Mouse (Mus musculus): ENCODE data around the gene Minpp1. TPM values are rescaled to one million over a fixed set of nuclear protein-coding genes. Genes with fewer than 3 reads are reported as not detected.

Gene Minpp1
- polyA plus RNA-seq, 1 experiment from 2014 or later: 71.8 TPM

GRCm38 (mm10) chr19:32476016-32476711 lies 9.4 kb upstream of the Minpp1 start:
- TF ChIP-seq CTCF (IDR thresholded peaks at IDR 0.05; ENCODE audit: low read depth): no peak
- H3K4me2 ChIP-seq (ENCODE audit: low read length): no peak overlapping the region
- H3K27me3 ChIP-seq (ENCODE audit: insufficient read depth, low read length): no peaks in the 10 kb centered on the region
- no peaks in the 10 kb centered on the region for H3K9me3 ChIP-seq (replicated peaks; ENCODE audit: low read length)
- WGBS: 66% methylated on average over 12 of the region's 12 CpGs
- H3K36me3 ChIP-seq (ENCODE audit: insufficient read depth, low read length): no peaks in the 10 kb centered on the region
- DNase-seq (ENCODE audit: low spot score): no peak
- no peaks in the 10 kb centered on the region for H3K4me1 ChIP-seq (replicated peaks; ENCODE audit: insufficient read depth, low read length)
- no peak overlapping the region for H3K9ac ChIP-seq (ENCODE audit: low read depth, low read length)
- no peak overlapping the region for H3K4me3 ChIP-seq (replicated peaks; ENCODE audit: low read depth, low read length)
- no peak overlapping the region; the same call in 1 of the 2 replicates for H3K27ac ChIP-seq
- ATAC-seq (replicated peaks; ENCODE audit: low FRiP score, low read depth): peak; percentile 82; the same call in 1 of the 2 replicates

GRCm38 (mm10) chr19:32476712-32477052 lies 8.9 kb upstream of the Minpp1 start:
- no peaks in the 10 kb centered on the region for H3K36me3 ChIP-seq (ENCODE audit: insufficient read depth, low read length)
- no peaks in the 10 kb centered on the region for H3K27me3 ChIP-seq (ENCODE audit: insufficient read depth, low read length)
- no peak overlapping the region for H3K9ac ChIP-seq (ENCODE audit: low read depth, low read length)
- WGBS: 77% methylated on average over 4 of the region's 4 CpGs
- ATAC-seq (replicated peaks; ENCODE audit: low FRiP score, low read depth) (0 out of 2 replicates have a peak, but pooled peaks have one; percentile 72), DNase-seq (ENCODE audit: low spot score) (no peak)
- no peaks in the 10 kb centered on the region for H3K4me1 ChIP-seq (replicated peaks; ENCODE audit: insufficient read depth, low read length)
- no peak for TF ChIP-seq CTCF (IDR thresholded peaks at IDR 0.05; ENCODE audit: low read depth)
- H3K27ac ChIP-seq: no peak overlapping the region
- H3K9me3 ChIP-seq (replicated peaks; ENCODE audit: low read length): no peaks in the 10 kb centered on the region
- no peak overlapping the region for H3K4me2 ChIP-seq (ENCODE audit: low read length)
- H3K4me3 ChIP-seq (replicated peaks; ENCODE audit: low read depth, low read length): no peak overlapping the region

GRCm38 (mm10) chr19:32480255-32480654 lies 5.3 kb upstream of the Minpp1 start:
- no peaks in the 10 kb centered on the region for H3K27me3 ChIP-seq (ENCODE audit: insufficient read depth, low read length)
- ATAC-seq (replicated peaks; ENCODE audit: low FRiP score, low read depth) (no peak), DNase-seq (ENCODE audit: low spot score) (no peak)
- no peak overlapping the region for H3K4me3 ChIP-seq (replicated peaks; ENCODE audit: low read depth, low read length)
- H3K36me3 ChIP-seq (ENCODE audit: insufficient read depth, low read length): no peaks in the 10 kb centered on the region
- H3K4me1 ChIP-seq (replicated peaks; ENCODE audit: insufficient read depth, low read length): peaks cover 6% of the 10 kb centered on the region; the same call in 1 of the 2 replicates
- no peaks in the 10 kb centered on the region for H3K9me3 ChIP-seq (replicated peaks; ENCODE audit: low read length)
- TF ChIP-seq CTCF (IDR thresholded peaks at IDR 0.05; ENCODE audit: low read depth): no peak
- no peak overlapping the region for H3K4me2 ChIP-seq (ENCODE audit: low read length)
- no peak overlapping the region for H3K9ac ChIP-seq (ENCODE audit: low read depth, low read length)
- WGBS: 82% methylated on average over 5 of the region's 5 CpGs
- H3K27ac ChIP-seq: no peak overlapping the region

- no peaks in the 10 kb centered on the region for H3K9me3 ChIP-seq (replicated peaks; ENCODE audit: low read length)
- no peak for TF ChIP-seq CTCF (IDR thresholded peaks at IDR 0.05; ENCODE audit: low read depth)
- DNase-seq (ENCODE audit: low spot score) (no peak), ATAC-seq (replicated peaks; ENCODE audit: low FRiP score, low read depth) (no peak)
- 79% methylated on average over 8 of the region's 8 CpGs for WGBS
- no peak overlapping the region for H3K27ac ChIP-seq
- H3K4me2 ChIP-seq (ENCODE audit: low read length): no peak overlapping the region
- no peaks in the 10 kb centered on the region for H3K27me3 ChIP-seq (ENCODE audit: insufficient read depth, low read length)
- no peak overlapping the region for H3K4me3 ChIP-seq (replicated peaks; ENCODE audit: low read depth, low read length)
- H3K4me1 ChIP-seq (replicated peaks; ENCODE audit: insufficient read depth, low read length): peaks cover 6% of the 10 kb centered on the region; the same call in 1 of the 2 replicates
- H3K9ac ChIP-seq (ENCODE audit: low read depth, low read length): no peak overlapping the region
- H3K36me3 ChIP-seq (ENCODE audit: insufficient read depth, low read length): no peaks in the 10 kb centered on the region
Observed at GRCm38 (mm10) chr19:32480791-32481442, 4.7 kb upstream of the Minpp1 start.

- WGBS: 58% methylated on average over 4 of the region's 4 CpGs
Observed at GRCm38 (mm10) chr19:32481511-32481910, 4.1 kb upstream of the Minpp1 start.

GRCm38 (mm10) chr19:32484941-32485660 lies 468 bp upstream of the Minpp1 start:
- WGBS: 15% methylated on average over 13 of the region's 13 CpGs
- Histone ChIP-seq H3K27ac (peak overlapping the region; percentile 90), H3K9ac (ENCODE audit: low read depth, low read length) (peak overlapping the region; percentile 70), H3K4me2 (ENCODE audit: low read length) (peak overlapping the region; percentile 85), H3K4me3 (replicated peaks; ENCODE audit: low read depth, low read length) (peak overlapping the region; percentile 69), H3K4me1 (replicated peaks; ENCODE audit: insufficient read depth, low read length) (peaks cover 6% of the 10 kb centered on the region; the same call in 1 of the 2 replicates), H3K9me3 (replicated peaks; ENCODE audit: low read length) (no peaks in the 10 kb centered on the region), H3K36me3 (ENCODE audit: insufficient read depth, low read length) (no peaks in the 10 kb centered on the region), H3K27me3 (ENCODE audit: insufficient read depth, low read length) (no peaks in the 10 kb centered on the region)
- DNase-seq (ENCODE audit: low spot score) (peak; percentile 1), ATAC-seq (replicated peaks; ENCODE audit: low FRiP score, low read depth) (no peak)
- TF ChIP-seq CTCF (IDR thresholded peaks at IDR 0.05; ENCODE audit: low read depth): no peak

More at GRCm38 (mm10) chr19:32481511-32481910, 4.1 kb upstream of the Minpp1 start:
- H3K9me3 ChIP-seq (replicated peaks; ENCODE audit: low read length): no peaks in the 10 kb centered on the region
- no peaks in the 10 kb centered on the region for H3K36me3 ChIP-seq (ENCODE audit: insufficient read depth, low read length)
- no peak for DNase-seq (ENCODE audit: low spot score)
- ATAC-seq (replicated peaks; ENCODE audit: low FRiP score, low read depth): no peak
- no peaks in the 10 kb centered on the region for H3K27me3 ChIP-seq (ENCODE audit: insufficient read depth, low read length)
- H3K27ac ChIP-seq: no peak overlapping the region
- H3K4me2 ChIP-seq (ENCODE audit: low read length): no peak overlapping the region
- H3K4me1 ChIP-seq (replicated peaks; ENCODE audit: insufficient read depth, low read length): peaks cover 6% of the 10 kb centered on the region; the same call in 1 of the 2 replicates
- H3K4me3 ChIP-seq (replicated peaks; ENCODE audit: low read depth, low read length): no peak overlapping the region
- H3K9ac ChIP-seq (ENCODE audit: low read depth, low read length): no peak overlapping the region
- no peak for TF ChIP-seq CTCF (IDR thresholded peaks at IDR 0.05; ENCODE audit: low read depth)

All from kidney, postnatal 0 days (tissue).